Mouse (Mus musculus): ENCODE data around the gene Misp.
A peak's percentile ranks its signal among the peaks of the same experiment; 100 is the strongest.

The Misp gene

DNA sequence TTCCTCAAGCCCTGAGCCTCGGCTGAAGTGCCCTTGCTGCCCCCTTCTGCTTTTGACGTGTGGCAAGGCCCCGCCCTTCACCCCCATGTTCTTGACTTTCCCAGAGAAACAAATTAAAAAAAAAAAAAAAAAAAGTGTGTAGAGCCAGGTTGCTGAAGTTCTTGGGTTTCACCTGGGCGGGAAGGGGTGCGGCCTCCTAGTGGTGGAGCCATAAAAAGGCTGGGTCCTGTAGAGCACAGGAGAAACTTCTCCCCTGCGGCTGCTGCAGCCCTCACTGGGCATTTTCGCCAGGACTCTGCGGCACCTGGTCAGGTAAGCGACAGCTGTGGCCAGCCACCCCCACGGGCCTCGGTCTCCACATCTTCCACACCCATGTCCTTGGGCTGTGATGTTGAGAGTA is at the start of gene Misp:
Gene Misp, plus strand, starts transcription at position 208 of the 400 bp plus-strand sequence.
- no peak for DNase-seq (ENCODE audit: low spot score)

DNA sequence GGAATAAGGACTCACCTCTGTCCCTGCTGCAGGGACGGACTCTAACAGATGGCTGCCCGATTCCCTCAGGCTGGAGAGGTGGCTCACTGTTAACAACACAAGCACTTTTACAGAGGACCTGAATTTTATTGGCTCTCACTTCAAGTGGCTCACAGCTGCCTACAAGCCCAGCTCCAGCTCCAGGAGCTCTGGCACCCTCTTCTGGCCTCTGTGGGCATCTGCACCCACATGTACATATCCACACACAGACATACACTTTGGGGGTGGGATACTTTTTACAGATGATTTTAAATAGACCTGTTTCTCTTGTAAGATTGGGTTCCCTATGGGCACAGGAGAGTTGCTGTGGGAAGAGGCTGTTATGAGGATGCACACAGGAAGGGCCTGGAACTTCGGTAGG is 48.5 kb upstream of the Misp start:
- no peak for DNase-seq (ENCODE audit: low spot score)

GRCm38 (mm10) chr10:79773208-79773607 is 47.6 kb upstream of the Misp start:
- DNase-seq (ENCODE audit: low spot score): no peak

DNA sequence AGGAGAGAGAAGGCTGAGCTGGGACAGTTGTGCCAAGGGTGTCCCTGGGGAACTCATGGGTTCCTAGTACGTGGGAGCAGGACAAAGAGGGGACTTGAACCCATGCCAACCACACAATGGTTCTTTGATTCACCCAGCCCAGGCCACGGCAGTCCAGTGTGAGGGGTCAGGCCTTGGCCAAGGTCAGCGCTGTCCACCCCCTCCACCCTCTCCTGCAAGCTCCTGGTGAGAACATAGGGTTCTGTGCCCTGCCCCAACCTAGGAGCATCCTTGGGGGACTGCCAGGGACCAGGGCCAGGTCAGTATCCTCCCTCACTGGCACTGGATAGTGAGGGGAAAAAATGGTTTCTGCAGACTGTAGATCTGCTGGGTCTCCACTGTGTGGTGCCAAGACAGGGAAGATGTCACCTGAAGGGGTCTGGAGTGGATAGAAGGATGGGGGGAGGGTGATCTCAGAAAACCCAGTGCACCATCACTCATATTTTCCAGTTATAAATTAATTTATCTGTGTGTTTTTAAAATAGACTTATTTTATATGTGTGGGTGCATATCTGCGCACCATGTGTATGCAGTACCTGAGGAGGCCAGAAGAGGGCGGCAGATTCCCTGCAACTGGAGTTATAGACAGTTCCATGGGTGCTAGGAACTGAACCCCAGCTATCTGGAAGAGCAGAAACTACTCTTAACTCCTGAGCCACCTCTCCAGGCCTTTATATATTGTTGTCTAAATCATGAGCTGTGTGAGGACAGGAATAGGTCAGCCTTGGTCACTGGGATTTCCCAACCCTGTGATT is 46.1 kb upstream of the Misp start:
- DNase-seq (ENCODE audit: low spot score): no peak

- no peak for DNase-seq (ENCODE audit: low spot score)
Observed at GRCm38 (mm10) chr10:79777103-79777531, 43.7 kb upstream of the Misp start, which contains the start of gene Fstl3. TSS of gene Fstl3 (plus strand) at chr10:79777272.

GRCm38 (mm10) chr10:79778006-79778405 is 42.8 kb upstream of the Misp start:
- no peak for DNase-seq (ENCODE audit: low spot score)

DNA sequence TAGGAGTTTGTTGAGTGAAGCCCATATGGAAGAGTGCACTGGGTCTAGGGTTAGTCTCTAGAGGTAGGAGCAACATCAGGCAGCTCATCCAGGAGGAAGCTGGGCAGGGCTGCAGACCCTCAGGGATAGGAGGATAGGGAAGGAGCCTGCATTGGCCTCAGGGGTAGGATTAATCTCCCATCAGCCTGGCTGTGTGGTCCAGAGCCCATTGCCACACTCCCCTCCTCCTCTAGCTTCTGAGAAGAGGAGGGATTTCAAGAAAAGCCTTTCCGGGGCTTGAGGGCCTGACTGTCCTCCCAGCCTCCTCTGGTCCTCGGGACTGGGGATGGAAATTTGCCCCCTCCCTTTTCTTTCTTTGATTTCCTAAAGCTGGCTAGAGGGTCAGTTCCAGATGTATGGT is 41.6 kb upstream of the Misp start:
- DNase-seq (ENCODE audit: low spot score): no peak

- peak; percentile 96 for DNase-seq (ENCODE audit: low spot score)
Observed at GRCm38 (mm10) chr10:79779784-79780663, 40.8 kb upstream of the Misp start.

DNA sequence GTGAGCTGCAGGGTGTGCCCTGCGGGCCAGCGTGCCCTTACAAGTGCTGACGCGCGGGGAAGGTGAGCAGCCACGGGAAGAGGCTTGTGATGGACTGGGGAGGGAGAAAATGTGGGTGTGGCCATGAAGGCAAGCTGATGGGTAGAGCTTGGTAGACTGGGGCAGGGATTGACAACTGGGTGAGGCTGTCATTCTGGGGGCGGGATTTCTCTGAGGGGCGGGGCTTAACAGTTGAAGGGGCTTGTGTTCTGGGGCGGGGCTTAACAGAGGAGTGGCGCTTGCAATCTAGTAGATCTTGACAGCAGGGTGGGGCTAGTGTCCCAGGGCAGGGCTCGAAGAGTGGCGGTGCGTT is 40.1 kb upstream of the Misp start:
- no peak for DNase-seq (ENCODE audit: low spot score)

GRCm38 (mm10) chr10:79781139-79781538 is 39.6 kb upstream of the Misp start:
- DNase-seq (ENCODE audit: low spot score): no peak

DNA sequence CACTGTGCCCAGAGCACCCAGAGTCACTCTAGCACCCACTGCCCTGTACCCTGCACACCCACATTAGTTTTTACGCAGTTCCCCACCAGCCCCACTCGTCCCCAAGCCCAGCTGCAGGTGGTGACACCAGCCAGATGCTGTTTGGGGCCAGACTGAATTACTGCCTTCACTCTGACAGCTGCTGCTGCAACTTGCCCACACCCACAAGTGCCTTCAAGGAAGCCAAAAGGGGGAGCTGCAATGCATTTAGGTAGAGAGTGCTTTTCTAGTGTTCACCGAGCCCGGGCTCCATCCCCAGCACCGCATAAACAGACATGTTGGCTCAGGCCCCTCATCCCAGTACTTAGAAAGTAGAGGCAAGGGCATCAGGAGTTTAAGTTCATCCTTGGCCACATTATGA is 38.8 kb upstream of the Misp start:
- DNase-seq (ENCODE audit: low spot score): no peak

- DNase-seq (ENCODE audit: low spot score): no peak
Observed at GRCm38 (mm10) chr10:79783050-79783449, 37.7 kb upstream of the Misp start.

- DNase-seq (ENCODE audit: low spot score): no peak
Observed at GRCm38 (mm10) chr10:79783920-79784800, 36.6 kb upstream of the Misp start.

DNA sequence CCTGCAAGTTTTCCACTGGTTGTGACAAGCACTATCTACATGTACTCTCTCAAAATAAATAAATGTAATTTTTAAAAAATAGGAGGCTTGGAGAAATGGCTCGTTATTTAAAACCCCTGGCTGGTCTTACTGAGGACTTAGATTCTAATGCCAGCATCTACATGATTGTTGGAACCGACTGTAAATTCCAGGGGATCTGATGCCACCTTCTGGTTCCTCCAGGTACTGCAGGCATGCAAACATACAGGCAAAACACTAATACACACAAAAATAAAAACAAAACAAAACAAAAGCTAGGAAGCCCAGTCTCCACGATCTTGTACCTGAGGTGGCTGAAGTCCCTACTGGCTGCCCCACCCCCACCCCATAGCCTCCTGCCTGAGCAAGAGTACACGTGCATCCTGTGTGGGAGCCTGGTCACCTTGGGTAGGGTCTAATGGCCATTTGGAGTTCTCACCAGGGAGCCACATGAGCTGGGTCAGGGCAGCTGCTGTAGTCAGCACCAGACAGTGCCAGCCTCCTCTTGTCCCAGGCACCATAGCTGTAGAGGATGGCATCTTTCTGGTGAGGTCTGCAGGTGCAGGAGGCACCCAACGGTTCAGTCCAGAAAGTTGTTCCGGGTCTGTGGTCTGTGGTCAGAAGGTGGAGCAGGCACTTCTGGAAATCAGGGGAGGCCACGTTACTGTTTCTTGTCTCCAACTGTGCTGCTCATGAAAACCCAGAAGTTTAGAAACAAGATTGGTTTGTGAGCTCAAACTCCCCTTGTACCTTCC is 32.2 kb upstream of the Misp start:
- no peak for DNase-seq (ENCODE audit: low spot score)

DNA sequence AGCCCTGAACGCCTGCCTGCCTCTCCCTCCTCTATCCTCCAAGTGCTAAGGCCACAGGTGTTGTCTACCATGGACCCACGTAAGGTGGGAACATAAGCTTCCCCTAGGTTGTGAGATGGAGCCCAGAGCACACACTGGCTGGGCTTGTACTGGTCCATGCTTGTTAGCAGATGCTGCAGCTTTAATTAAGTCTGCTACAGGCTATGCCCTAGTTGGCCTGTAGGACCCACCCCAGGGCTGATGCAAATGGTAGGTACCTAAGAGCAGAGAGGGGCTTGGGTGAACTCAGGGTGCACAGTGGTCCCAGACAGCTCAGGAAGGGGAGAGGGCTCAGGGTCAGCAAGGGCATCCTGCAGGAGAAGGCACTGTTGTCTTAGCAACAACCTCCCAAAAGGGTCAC is 31.2 kb upstream of the Misp start:
- no peak for DNase-seq (ENCODE audit: low spot score)

GRCm38 (mm10) chr10:79790861-79791260 is 29.9 kb upstream of the Misp start, which contains the start of gene Prss57:
TSS of gene Prss57 (minus strand) at chr10:79790961.
- no peak for DNase-seq (ENCODE audit: low spot score)

GRCm38 (mm10) chr10:79792339-79793040 is 28.3 kb upstream of the Misp start:
- DNase-seq (ENCODE audit: low spot score): no peak

DNA sequence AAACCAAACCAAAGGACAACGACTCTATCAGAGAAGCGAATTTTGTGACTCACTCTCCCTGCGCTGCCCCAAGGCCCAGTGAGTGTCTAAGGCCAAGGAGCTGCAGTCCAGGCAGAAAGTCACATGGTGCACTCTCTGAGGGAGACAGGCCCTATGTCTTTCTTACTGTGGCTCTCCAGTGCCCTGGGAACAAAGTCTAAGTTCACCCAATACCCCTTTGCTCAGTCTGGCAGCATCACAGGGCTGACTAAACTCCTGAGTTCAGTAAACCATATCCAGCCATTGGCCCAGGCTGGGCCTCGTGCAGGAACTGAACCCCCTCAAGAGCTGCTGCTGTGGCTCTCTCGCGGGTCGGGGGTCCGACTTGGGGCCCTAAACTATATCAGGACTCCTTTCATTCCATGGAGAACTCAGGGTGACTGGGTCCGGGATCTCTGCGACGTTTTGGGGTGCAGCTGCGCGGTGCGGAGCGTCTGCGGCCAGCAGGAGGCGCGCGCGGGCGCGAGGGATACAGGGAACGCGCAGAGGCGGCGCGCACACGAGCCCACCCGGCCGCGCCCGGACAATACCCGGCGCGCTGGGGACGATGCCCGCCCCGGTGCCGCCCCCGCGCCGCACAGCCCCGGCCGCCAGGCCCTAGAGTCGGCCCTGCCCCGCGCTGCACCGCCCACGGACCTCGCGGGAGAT is 27.6 kb upstream of the Misp start, which contains the start of gene Palm:
Gene Palm, plus strand, starts transcription at position 522 of the 687 bp plus-strand sequence.
- peak; percentile 76 for DNase-seq (ENCODE audit: low spot score)

DNA sequence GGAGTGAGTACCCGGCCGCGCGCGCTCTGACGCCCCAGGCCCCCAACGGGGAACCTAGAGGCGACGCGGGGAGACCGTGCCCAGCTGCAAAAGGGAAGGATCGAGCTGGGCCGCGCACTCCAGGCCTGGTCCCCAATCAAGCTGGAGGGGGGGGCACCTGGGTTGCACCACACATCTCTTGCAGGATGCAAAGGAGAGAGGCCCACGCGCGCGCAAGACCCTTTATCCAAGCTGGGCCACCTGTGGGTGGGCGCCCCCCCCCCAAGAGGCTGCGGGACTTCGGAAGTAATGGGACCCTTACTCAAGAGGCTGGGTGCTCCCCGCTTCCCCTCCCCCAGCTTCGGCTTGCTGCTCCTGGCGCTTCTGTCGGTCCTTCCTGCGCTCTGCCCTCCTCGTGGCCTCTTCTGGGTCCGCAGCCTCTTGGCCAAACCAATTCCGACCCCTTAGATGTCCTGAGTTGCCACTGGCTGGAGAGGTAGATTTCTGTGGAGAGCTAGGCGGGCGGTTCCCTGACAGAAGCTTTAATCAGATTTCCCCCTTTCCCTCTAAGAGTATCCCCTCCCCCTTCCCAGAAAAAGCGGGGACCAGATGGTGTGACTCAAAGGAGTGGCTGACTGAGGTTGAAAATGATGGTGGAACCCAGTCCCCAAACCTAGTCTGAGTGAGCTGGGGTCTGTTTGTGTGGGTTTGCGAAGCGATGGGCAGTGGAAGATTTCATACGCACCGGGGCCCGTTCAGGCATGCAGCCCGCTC is 26.9 kb upstream of the Misp start:
- DNase-seq (ENCODE audit: low spot score): no peak
